11 mouse cellular contexts compared by ENCODE assay signal in genomic region chr14:59892084-59892483, GRCm38 (mm10).
"Had no signal": no experiment of that assay in that cellular context is flagged by ENCODE, and none has a peak within 500 bp of the region (broad histone marks: within the 10 kb centered on the region; RNA-seq: fewer than 3 reads in every experiment).

No protein-coding gene starts in this region.

- H3K9me3 ChIP-seq: liver, embryonic 13.5 days; midbrain, embryonic 10.5 days; neural tube, embryonic 12.5 days had no signal

- H3K27ac ChIP-seq: kidney, postnatal 0 days; liver, embryonic 13.5 days; midbrain, embryonic 10.5 days; neural tube, embryonic 12.5 days; stomach, postnatal 0 days had no signal

- H3K4me1 ChIP-seq: liver, embryonic 13.5 days; neural tube, embryonic 12.5 days had no signal

- H3K9ac ChIP-seq: liver, embryonic 13.5 days; liver, postnatal 0 days; neural tube, embryonic 12.5 days had no signal

- H3K4me3 ChIP-seq: liver, embryonic 13.5 days; midbrain, embryonic 10.5 days; myocyte; neural tube, embryonic 12.5 days had no signal

- ATAC-seq: liver, postnatal 0 days had no signal

- H3K36me3 ChIP-seq: liver, embryonic 13.5 days; midbrain, embryonic 10.5 days; neural tube, embryonic 12.5 days had no signal

- H3K4me2 ChIP-seq: liver, embryonic 13.5 days; neural tube, embryonic 12.5 days had no signal

- H3K27me3 ChIP-seq: liver, embryonic 13.5 days; neural tube, embryonic 12.5 days had no signal

- DNase-seq: liver; liver, embryonic 13.5 days; liver, postnatal 0 days; lung, postnatal 36 days; midbrain, embryonic 14.5 days; thymus, postnatal 4 days had no signal
